In the genomic region with DNA sequence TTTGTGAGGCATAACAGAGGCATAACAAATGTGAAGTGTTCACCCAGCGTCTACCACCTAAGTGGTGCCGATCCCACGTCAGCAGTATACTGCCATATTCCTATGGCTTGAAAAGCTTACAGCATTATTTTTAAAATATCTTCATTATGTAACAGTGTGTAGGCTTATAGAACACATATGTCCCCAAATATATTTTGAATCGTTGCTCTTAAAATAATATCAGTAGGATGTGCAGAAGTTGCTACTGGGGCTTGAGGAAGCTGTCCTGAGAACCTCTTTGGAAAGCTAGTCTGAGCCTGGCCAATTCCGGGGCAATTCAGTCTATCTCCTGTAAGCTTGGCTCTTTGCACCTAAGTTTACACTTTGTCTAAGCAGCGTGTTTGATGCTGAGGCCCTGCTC, we compare ENCODE assay signal across 14 mouse cellular contexts.
"Had no signal": no experiment of that assay in that cellular context is flagged by ENCODE, and none has a peak within 500 bp of the region (broad histone marks: within the 10 kb centered on the region; RNA-seq: fewer than 3 reads in every experiment).

No protein-coding gene starts in this region.

- DNase-seq: kidney, adult 11 months; kidney, adult 8-10 months; kidney, postnatal 14 days; kidney, postnatal 4 days; liver; lung, adult 18-20 months; lung, postnatal 10 days; lung, postnatal 36 days; midbrain, embryonic 14.5 days; right cerebral cortex, adult 18-20 months; right cerebral cortex, postnatal 14 days; right cerebral cortex, postnatal 4 days; thymus, postnatal 25 days had no signal

- ATAC-seq: liver, embryonic 12.5 days had no signal
